Mouse (Mus musculus): ENCODE results near the gene Tfcp2. TPM values are rescaled to one million over a fixed set of nuclear protein-coding genes. Genes with fewer than 3 reads are reported as not detected.

Gene Tfcp2
- polyA plus RNA-seq (2014; fragmentation: Illumina TruSeq; extraction: RNeasy Lipid Tissue Mini Kit (QIAGEN cat#74804); ENCODE audit: low read depth, low replicate concordance), result 8.3 TPM

GRCm38 (mm10) chr15:100551326-100552307 is at the start of gene Tfcp2:
TSS of gene Tfcp2 (minus strand) at chr15:100552008.

GRCm38 (mm10) chr15:100599276-100600046 is 47.7 kb upstream of the Tfcp2 start, which contains the start of gene Pou6f1:
TSS of gene Pou6f1 (minus strand) at chr15:100599984.

GRCm38 (mm10) chr15:100495102-100495501 is 56.7 kb downstream of the Tfcp2 start, which contains the start of gene Csrnp2:
TSS of gene Csrnp2 (minus strand) at chr15:100495488.

GRCm38 (mm10) chr15:100468295-100469188 is 83.3 kb downstream of the Tfcp2 start, which contains the start of gene Letmd1:
TSS of gene Letmd1 (plus strand) at chr15:100469023.

Other genes with a start within 250 kb of the Tfcp2 start
- 155 TPM for gene Mettl7a1, start 247.9 kb downstream of the Tfcp2 start, polyA plus RNA-seq (2014; fragmentation: Illumina TruSeq; extraction: RNeasy Lipid Tissue Mini Kit (QIAGEN cat#74804); ENCODE audit: low read depth, low replicate concordance)
- not detected for gene Mettl7a3, start 217.1 kb downstream of the Tfcp2 start, polyA plus RNA-seq (2014; fragmentation: Illumina TruSeq; extraction: RNeasy Lipid Tissue Mini Kit (QIAGEN cat#74804); ENCODE audit: low read depth, low replicate concordance)
- gene Methig1, start 198.9 kb downstream of the Tfcp2 start, polyA plus RNA-seq (2014; fragmentation: Illumina TruSeq; extraction: RNeasy Lipid Tissue Mini Kit (QIAGEN cat#74804); ENCODE audit: low read depth, low replicate concordance), result not detected
- gene Mettl7a2, start 198.8 kb downstream of the Tfcp2 start, polyA plus RNA-seq (2014; fragmentation: Illumina TruSeq; extraction: RNeasy Lipid Tissue Mini Kit (QIAGEN cat#74804); ENCODE audit: low read depth, low replicate concordance), result not detected
- not detected for gene Higd1c, start 187.5 kb downstream of the Tfcp2 start, polyA plus RNA-seq (2014; fragmentation: Illumina TruSeq; extraction: RNeasy Lipid Tissue Mini Kit (QIAGEN cat#74804); ENCODE audit: low read depth, low replicate concordance)
- not detected for gene Gm5475, start 129.9 kb downstream of the Tfcp2 start, polyA plus RNA-seq (2014; fragmentation: Illumina TruSeq; extraction: RNeasy Lipid Tissue Mini Kit (QIAGEN cat#74804); ENCODE audit: low read depth, low replicate concordance)
- gene Slc11a2, start 126.9 kb downstream of the Tfcp2 start, polyA plus RNA-seq (2014; fragmentation: Illumina TruSeq; extraction: RNeasy Lipid Tissue Mini Kit (QIAGEN cat#74804); ENCODE audit: low read depth, low replicate concordance), result 18.3 TPM
- gene Letmd1, start 83.0 kb downstream of the Tfcp2 start, polyA plus RNA-seq (2014; fragmentation: Illumina TruSeq; extraction: RNeasy Lipid Tissue Mini Kit (QIAGEN cat#74804); ENCODE audit: low read depth, low replicate concordance), result 57.9 TPM
- 3.6 TPM for gene Csrnp2, start 56.5 kb downstream of the Tfcp2 start, polyA plus RNA-seq (2014; fragmentation: Illumina TruSeq; extraction: RNeasy Lipid Tissue Mini Kit (QIAGEN cat#74804); ENCODE audit: low read depth, low replicate concordance)
- gene Pou6f1, start 48.0 kb upstream of the Tfcp2 start, polyA plus RNA-seq (2014; fragmentation: Illumina TruSeq; extraction: RNeasy Lipid Tissue Mini Kit (QIAGEN cat#74804); ENCODE audit: low read depth, low replicate concordance), result 3.3 TPM
- gene Dazap2, start 63.3 kb upstream of the Tfcp2 start, polyA plus RNA-seq (2014; fragmentation: Illumina TruSeq; extraction: RNeasy Lipid Tissue Mini Kit (QIAGEN cat#74804); ENCODE audit: low read depth, low replicate concordance), result 295 TPM
- not detected for gene Smagp, start 84.9 kb upstream of the Tfcp2 start, polyA plus RNA-seq (2014; fragmentation: Illumina TruSeq; extraction: RNeasy Lipid Tissue Mini Kit (QIAGEN cat#74804); ENCODE audit: low read depth, low replicate concordance)
- 2.2 TPM for gene Bin2, start 117.5 kb upstream of the Tfcp2 start, polyA plus RNA-seq (2014; fragmentation: Illumina TruSeq; extraction: RNeasy Lipid Tissue Mini Kit (QIAGEN cat#74804); ENCODE audit: low read depth, low replicate concordance)
- 13.3 TPM for gene Cela1, start 135.9 kb upstream of the Tfcp2 start, polyA plus RNA-seq (2014; fragmentation: Illumina TruSeq; extraction: RNeasy Lipid Tissue Mini Kit (QIAGEN cat#74804); ENCODE audit: low read depth, low replicate concordance)
- gene Galnt6, start 177.4 kb upstream of the Tfcp2 start, polyA plus RNA-seq (2014; fragmentation: Illumina TruSeq; extraction: RNeasy Lipid Tissue Mini Kit (QIAGEN cat#74804); ENCODE audit: low read depth, low replicate concordance), result 1.0 TPM
- 4.5 TPM for gene Slc4a8, start 209.7 kb upstream of the Tfcp2 start, polyA plus RNA-seq (2014; fragmentation: Illumina TruSeq; extraction: RNeasy Lipid Tissue Mini Kit (QIAGEN cat#74804); ENCODE audit: low read depth, low replicate concordance)

Data from adrenal gland, adult 10 weeks (tissue).